Mouse (Mus musculus): ENCODE data around the gene Cdadc1.

The Cdadc1 gene

GRCm38 (mm10) chr14:59612920-59613625, 15.3 kb upstream of the Cdadc1 start:
- peak; percentile 76 for DNase-seq

- DNase-seq: no peak
Observed at GRCm38 (mm10) chr14:59607021-59607420, 9.3 kb upstream of the Cdadc1 start.

- peak; percentile 69 for DNase-seq
Observed at GRCm38 (mm10) chr14:59605671-59606353, 8.1 kb upstream of the Cdadc1 start.

- DNase-seq: peak; percentile 38
Observed at GRCm38 (mm10) chr14:59604002-59604645, 6.4 kb upstream of the Cdadc1 start.

GRCm38 (mm10) chr14:59598260-59598627, 485 bp upstream of the Cdadc1 start:
- no peak for DNase-seq

GRCm38 (mm10) chr14:59594988-59595387, 2.8 kb downstream of the Cdadc1 start:
- DNase-seq: no peak

GRCm38 (mm10) chr14:59592593-59592992, 5.2 kb downstream of the Cdadc1 start:
- no peak for DNase-seq

GRCm38 (mm10) chr14:59591901-59592300, 5.9 kb downstream of the Cdadc1 start:
- DNase-seq: no peak

GRCm38 (mm10) chr14:59590614-59591013, 7.1 kb downstream of the Cdadc1 start:
- DNase-seq: peak; percentile 22

GRCm38 (mm10) chr14:59576385-59576784, 21.4 kb downstream of the Cdadc1 start:
- DNase-seq: no peak

- DNase-seq: no peak
Observed at GRCm38 (mm10) chr14:59566756-59567155, 31.0 kb downstream of the Cdadc1 start.

GRCm38 (mm10) chr14:59557886-59558285, 39.9 kb downstream of the Cdadc1 start:
- DNase-seq: no peak

GRCm38 (mm10) chr14:59557071-59557470, 40.7 kb downstream of the Cdadc1 start:
- DNase-seq: no peak

- peak; percentile 80 for DNase-seq
Observed at GRCm38 (mm10) chr14:59555928-59556531, 41.7 kb downstream of the Cdadc1 start.

- DNase-seq: no peak
Observed at GRCm38 (mm10) chr14:59555018-59555417, 42.7 kb downstream of the Cdadc1 start.

- DNase-seq: no peak
Observed at GRCm38 (mm10) chr14:59554025-59554424, 43.7 kb downstream of the Cdadc1 start.

GRCm38 (mm10) chr14:59551956-59552355, 45.8 kb downstream of the Cdadc1 start:
- no peak for DNase-seq

- peak; percentile 69 for DNase-seq
Observed at GRCm38 (mm10) chr14:59550841-59551240, 46.9 kb downstream of the Cdadc1 start.

GRCm38 (mm10) chr14:59549106-59549505, 48.7 kb downstream of the Cdadc1 start:
- peak; percentile 43 for DNase-seq

GRCm38 (mm10) chr14:59548532-59548931, 49.2 kb downstream of the Cdadc1 start:
- no peak for DNase-seq

- DNase-seq: no peak
Observed at GRCm38 (mm10) chr14:59547530-59547929, 50.2 kb downstream of the Cdadc1 start.

- no peak for DNase-seq
Observed at GRCm38 (mm10) chr14:59546162-59546880, 51.4 kb downstream of the Cdadc1 start.

- DNase-seq: no peak
Observed at GRCm38 (mm10) chr14:59543956-59544355, 53.8 kb downstream of the Cdadc1 start.
